Mouse (Mus musculus) hindbrain, embryonic 10.5 days (tissue): ENCODE data around the gene Mrtfa. TPM values are rescaled to one million over a fixed set of nuclear protein-coding genes. Genes with fewer than 3 reads are reported as not detected.

Source experiments
- DNase-seq: peaks from one replicate; pipeline ENCODE4 v3.0.0-alpha.2; 2017; ENCODE audit warnings: low spot score
- H3K27ac ChIP-seq: fragments of 300-500 bp; sonication (generic); 2 replicates; pipeline ENCODE4 v1.5.1; 2016; ENCODE audit warnings: mild to moderate bottlenecking, moderate library complexity
- H3K27me3 ChIP-seq: fragments of 300-500 bp; sonication (generic); 2 replicates; pipeline ENCODE4 v1.6.1; 2016; ENCODE audit warnings: mild to moderate bottlenecking; ENCODE audit not compliant: poor library complexity, insufficient read depth, severe bottlenecking
- H3K36me3 ChIP-seq: fragments of 300-500 bp; sonication (generic); 2 replicates; pipeline ENCODE4 v1.6.1; 2016; ENCODE audit warnings: mild to moderate bottlenecking, moderate library complexity
- H3K4me1 ChIP-seq: fragments of 300-500 bp; sonication (generic); replicated peaks from 2 replicates; pipeline ENCODE4 v1.6.1; 2016; ENCODE audit warnings: mild to moderate bottlenecking
- H3K4me3 ChIP-seq: fragments of 300-500 bp; sonication (generic); 2 replicates; pipeline ENCODE4 v1.5.1; 2016; ENCODE audit warnings: mild to moderate bottlenecking, moderate library complexity
- H3K9me3 ChIP-seq: fragments of 300-500 bp; sonication (generic); 2 replicates; pipeline ENCODE4 v1.6.1; 2016; ENCODE audit warnings: mild to moderate bottlenecking, moderate library complexity
- WGBS: fragments of 180-500 bp; shearing (Covaris S2); methylation state at CpG from one replicate; pipeline ENCODE4 v1.1.7; 2016; 5-methylcytosine and 5-hydroxymethylcytosine counted together
- polyA plus RNA-seq: library from polyadenylated mRNA; unstranded; fragments of >200 nt; fragmentation: Nextera tagmentation; extraction: Ambion mirVana; gene quantifications from 2 replicates; pipeline ENCODE4 v1.2.1, GENCODE M21; 2016

Gene Mrtfa
- polyA plus RNA-seq, 1 experiment from 2014 or later = 31.3 TPM

- Histone ChIP-seq H3K4me3 (no peak overlapping the region), H3K4me1 (peaks cover 12% of the 10 kb centered on the region; the same call in 1 of the 2 replicates), H3K27ac (no peak overlapping the region), H3K36me3 (no peaks in the 10 kb centered on the region), H3K9me3 (no peaks in the 10 kb centered on the region), H3K27me3 (no peaks in the 10 kb centered on the region)
- 91% methylated on average over 8 of the region's 8 CpGs for WGBS
- DNase-seq = no peak
These were observed 103.7 kb downstream of the Mrtfa start for GRCm38 (mm10) chr15:81086644-81087480.

- DNase-seq = no peak
- 92% methylated on average over 9 of the region's 9 CpGs for WGBS
- H3K27me3 ChIP-seq = no peaks in the 10 kb centered on the region
- H3K4me1 ChIP-seq = peaks cover 12% of the 10 kb centered on the region; the same call in 1 of the 2 replicates
- H3K36me3 ChIP-seq = no peaks in the 10 kb centered on the region
- H3K27ac ChIP-seq = no peak overlapping the region
- H3K4me3 ChIP-seq = no peak overlapping the region
- H3K9me3 ChIP-seq = no peaks in the 10 kb centered on the region
These were observed 106.7 kb downstream of the Mrtfa start for GRCm38 (mm10) chr15:81083826-81084225.

GRCm38 (mm10) chr15:81083281-81083680, 107.3 kb downstream of the Mrtfa start:
- Histone ChIP-seq H3K9me3 (no peaks in the 10 kb centered on the region), H3K4me3 (no peak overlapping the region), H3K36me3 (no peaks in the 10 kb centered on the region), H3K27ac (no peak overlapping the region), H3K27me3 (no peaks in the 10 kb centered on the region), H3K4me1 (peaks cover 12% of the 10 kb centered on the region; the same call in 1 of the 2 replicates)
- 77% methylated on average over 4 of the region's 4 CpGs for WGBS
- no peak for DNase-seq

GRCm38 (mm10) chr15:81081216-81081615, 109.3 kb downstream of the Mrtfa start:
- Histone ChIP-seq H3K4me1 (0 out of 2 replicates have a peak, but pooled peaks cover 3% of the 10 kb centered on the region), H3K27me3 (no peaks in the 10 kb centered on the region), H3K36me3 (no peaks in the 10 kb centered on the region), H3K4me3 (no peak overlapping the region), H3K9me3 (no peaks in the 10 kb centered on the region), H3K27ac (no peak overlapping the region)
- WGBS = 83% methylated on average over 4 of the region's 4 CpGs
- no peak for DNase-seq

GRCm38 (mm10) chr15:81080405-81080804, 110.2 kb downstream of the Mrtfa start:
- Histone ChIP-seq H3K27me3 (no peaks in the 10 kb centered on the region), H3K36me3 (no peaks in the 10 kb centered on the region), H3K9me3 (no peaks in the 10 kb centered on the region), H3K4me3 (no peak overlapping the region), H3K27ac (no peak overlapping the region), H3K4me1 (no peaks in the 10 kb centered on the region)
- WGBS = 96% methylated on average over 9 of the region's 9 CpGs
- DNase-seq = no peak

- H3K9me3 ChIP-seq = no peaks in the 10 kb centered on the region
- DNase-seq = no peak
- WGBS = 95% methylated on average over 3 of the region's 3 CpGs
These were observed 111.3 kb downstream of the Mrtfa start for GRCm38 (mm10) chr15:81079255-81079654.

GRCm38 (mm10) chr15:81077551-81077950, 113.0 kb downstream of the Mrtfa start:
- Histone ChIP-seq H3K27ac (no peak overlapping the region), H3K27me3 (no peaks in the 10 kb centered on the region), H3K36me3 (no peaks in the 10 kb centered on the region), H3K9me3 (no peaks in the 10 kb centered on the region), H3K4me1 (no peaks in the 10 kb centered on the region), H3K4me3 (no peak overlapping the region)
- 90% methylated on average over 4 of the region's 4 CpGs for WGBS
- DNase-seq = no peak

More at GRCm38 (mm10) chr15:81079255-81079654, 111.3 kb downstream of the Mrtfa start:
- Histone ChIP-seq H3K4me3 (no peak overlapping the region), H3K4me1 (no peaks in the 10 kb centered on the region), H3K27ac (no peak overlapping the region), H3K27me3 (no peaks in the 10 kb centered on the region), H3K36me3 (no peaks in the 10 kb centered on the region)

- Histone ChIP-seq H3K27me3 (no peaks in the 10 kb centered on the region), H3K4me3 (no peak overlapping the region), H3K4me1 (no peaks in the 10 kb centered on the region), H3K9me3 (no peaks in the 10 kb centered on the region), H3K27ac (no peak overlapping the region), H3K36me3 (no peaks in the 10 kb centered on the region)
- WGBS = 88% methylated on average over 1 of the region's 1 CpGs
- DNase-seq = no peak
These were observed 116.0 kb downstream of the Mrtfa start for GRCm38 (mm10) chr15:81074543-81074942.

- no peak for DNase-seq
- WGBS = 78% methylated on average over 2 of the region's 2 CpGs
- no peak overlapping the region for H3K27ac ChIP-seq
- peaks cover 2% of the 10 kb centered on the region; the same call in 1 of the 2 replicates for H3K36me3 ChIP-seq
- H3K4me1 ChIP-seq = no peaks in the 10 kb centered on the region
- H3K4me3 ChIP-seq = no peak overlapping the region
- no peaks in the 10 kb centered on the region for H3K9me3 ChIP-seq
- no peaks in the 10 kb centered on the region for H3K27me3 ChIP-seq
These were observed 116.8 kb downstream of the Mrtfa start for GRCm38 (mm10) chr15:81073751-81074150.

- Histone ChIP-seq H3K4me3 (no peak overlapping the region), H3K27ac (no peak overlapping the region), H3K27me3 (no peaks in the 10 kb centered on the region), H3K9me3 (no peaks in the 10 kb centered on the region), H3K36me3 (peaks cover 2% of the 10 kb centered on the region; the same call in 1 of the 2 replicates), H3K4me1 (no peaks in the 10 kb centered on the region)
- 82% methylated on average over 2 of the region's 2 CpGs for WGBS
- DNase-seq = no peak
These were observed 117.8 kb downstream of the Mrtfa start for GRCm38 (mm10) chr15:81072748-81073147.

GRCm38 (mm10) chr15:81070470-81070869, 120.1 kb downstream of the Mrtfa start:
- Histone ChIP-seq H3K4me3 (no peak overlapping the region), H3K9me3 (no peaks in the 10 kb centered on the region), H3K36me3 (peaks cover 2% of the 10 kb centered on the region; the same call in 1 of the 2 replicates), H3K27me3 (no peaks in the 10 kb centered on the region), H3K4me1 (no peaks in the 10 kb centered on the region), H3K27ac (no peak overlapping the region)
- 92% methylated on average over 1 of the region's 1 CpGs for WGBS
- no peak for DNase-seq

GRCm38 (mm10) chr15:81068641-81069381, 121.7 kb downstream of the Mrtfa start:
- H3K4me1 ChIP-seq = no peaks in the 10 kb centered on the region
- WGBS = 95% methylated on average over 5 of the region's 5 CpGs
- H3K27ac ChIP-seq = no peak overlapping the region
- no peak overlapping the region for H3K4me3 ChIP-seq
- peaks cover 2% of the 10 kb centered on the region; the same call in 1 of the 2 replicates for H3K36me3 ChIP-seq
- H3K9me3 ChIP-seq = no peaks in the 10 kb centered on the region
- no peak for DNase-seq
- H3K27me3 ChIP-seq = no peaks in the 10 kb centered on the region

- Histone ChIP-seq H3K9me3 (no peaks in the 10 kb centered on the region), H3K4me1 (peaks cover 5% of the 10 kb centered on the region), H3K4me3 (no peak overlapping the region), H3K27me3 (no peaks in the 10 kb centered on the region), H3K27ac (no peak overlapping the region), H3K36me3 (peaks cover 2% of the 10 kb centered on the region; the same call in 1 of the 2 replicates)
- DNase-seq = no peak
- WGBS = 95% methylated on average over 3 of the region's 3 CpGs
These were observed 122.8 kb downstream of the Mrtfa start for GRCm38 (mm10) chr15:81067761-81068160.
